Mouse (Mus musculus) midbrain, embryonic 14.5 days (tissue): ENCODE measurements at regions not wholly inside any gene's neighbourhood (a gene's known extent, or its start where the extent isn't known, plus 50 kb on each side); places are given as distances from the start of the nearest gene placed in this dataset.
A peak's percentile ranks its signal among the peaks of the same experiment; 100 is the strongest.

Experiments
- ATAC-seq: fragments of 200-750 bp; cut with Nextera tagmentation; 2 replicates; pipeline ENCODE4 v1.8.0; 2017; ENCODE audit warnings: moderate number of reproducible peaks, moderate library complexity; ENCODE audit not compliant: low FRiP score, low TSS enrichment
- DNase-seq: peaks from one replicate; pipeline ENCODE4 v3.0.0-alpha.2; 2015
- H3K27ac ChIP-seq: fragments of 300-500 bp; sonication (generic); replicated peaks from 2 replicates; pipeline ENCODE4 v1.5.1; 2014; ENCODE audit warnings: mild to moderate bottlenecking, low read depth, low read length, moderate library complexity
- H3K27me3 ChIP-seq: fragments of 300-500 bp; sonication (generic); 2 replicates; pipeline ENCODE4 v1.6.1; 2014; ENCODE audit warnings: low read length, control low read depth, mixed read lengths; ENCODE audit not compliant: control insufficient read depth, insufficient read depth
- H3K36me3 ChIP-seq: fragments of 300-500 bp; sonication (generic); 2 replicates; pipeline ENCODE4 v1.6.1; 2014; ENCODE audit warnings: low read length, control low read depth; ENCODE audit not compliant: control insufficient read depth, insufficient read depth
- H3K4me1 ChIP-seq: fragments of 300-500 bp; sonication (generic); 2 replicates; pipeline ENCODE4 v1.6.1; 2014; ENCODE audit warnings: mild to moderate bottlenecking, antibody characterized with exemption, low read length, control low read depth; ENCODE audit not compliant: control insufficient read depth, insufficient read depth
- H3K4me2 ChIP-seq: fragments of 300-500 bp; sonication (generic); 2 replicates; pipeline ENCODE4 v1.6.1; 2014; ENCODE audit warnings: mild to moderate bottlenecking, low read length, moderate library complexity
- H3K4me3 ChIP-seq: fragments of 300-500 bp; sonication (generic); replicated peaks from 2 replicates; pipeline ENCODE4 v1.5.1; 2014; ENCODE audit warnings: low read depth, low read length
- H3K9ac ChIP-seq: fragments of 300-500 bp; sonication (generic); replicated peaks from 2 replicates; pipeline ENCODE4 v1.6.1; 2014; ENCODE audit warnings: mild to moderate bottlenecking, low read length, moderate library complexity
- H3K9me3 ChIP-seq: fragments of 300-500 bp; sonication (generic); 2 replicates; pipeline ENCODE4 v1.6.1; 2016; ENCODE audit warnings: low read length, control low read depth, mixed read lengths; ENCODE audit not compliant: control insufficient read depth
- WGBS: fragments of 180-500 bp; shearing (Covaris S2); extraction: QIAGEN DNeasy Blood & Tissue Kit; methylation state at CpG from one replicate; pipeline ENCODE4 v1.1.7; 2014; 5-methylcytosine and 5-hydroxymethylcytosine counted together

DNA sequence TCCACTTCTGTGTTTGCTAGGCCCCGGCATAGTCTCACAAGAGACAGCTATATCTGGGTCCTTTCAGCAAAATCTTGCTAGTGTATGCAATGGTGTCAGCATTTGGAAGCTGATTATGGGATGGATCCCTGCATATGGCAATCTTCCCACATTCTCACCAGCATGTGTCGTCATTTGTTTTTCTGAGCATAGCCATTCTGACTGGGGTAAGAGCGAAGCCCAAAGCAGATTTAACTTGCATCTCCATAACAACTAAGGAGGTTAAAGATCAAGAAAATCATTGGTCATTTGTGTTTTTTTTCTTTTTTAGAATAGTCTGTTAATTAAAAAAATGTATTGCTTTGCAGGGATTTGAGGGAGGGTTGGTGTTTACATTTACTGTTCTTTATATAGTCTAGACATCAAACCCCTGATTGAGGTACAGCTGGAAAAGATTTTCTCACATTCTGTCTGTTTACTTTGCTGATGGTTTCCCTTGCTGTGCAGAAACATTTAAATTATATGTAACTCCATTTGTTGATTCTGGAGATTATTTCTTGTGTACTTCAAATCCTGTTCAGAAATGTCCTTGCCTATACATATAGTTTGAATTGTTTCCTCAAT is 678.1 kb downstream of the Phex start:
- Histone ChIP-seq H3K9ac (no peak overlapping the region), H3K9me3 (no peaks in the 10 kb centered on the region), H3K4me3 (no peak overlapping the region), H3K27me3 (no peaks in the 10 kb centered on the region), H3K4me1 (no peaks in the 10 kb centered on the region), H3K27ac (no peak overlapping the region), H3K4me2 (no peak overlapping the region), H3K36me3 (no peaks in the 10 kb centered on the region)
- no peak for ATAC-seq
- no peak for DNase-seq
- WGBS: 86% methylated on average over 2 of the region's 3 CpGs

DNA sequence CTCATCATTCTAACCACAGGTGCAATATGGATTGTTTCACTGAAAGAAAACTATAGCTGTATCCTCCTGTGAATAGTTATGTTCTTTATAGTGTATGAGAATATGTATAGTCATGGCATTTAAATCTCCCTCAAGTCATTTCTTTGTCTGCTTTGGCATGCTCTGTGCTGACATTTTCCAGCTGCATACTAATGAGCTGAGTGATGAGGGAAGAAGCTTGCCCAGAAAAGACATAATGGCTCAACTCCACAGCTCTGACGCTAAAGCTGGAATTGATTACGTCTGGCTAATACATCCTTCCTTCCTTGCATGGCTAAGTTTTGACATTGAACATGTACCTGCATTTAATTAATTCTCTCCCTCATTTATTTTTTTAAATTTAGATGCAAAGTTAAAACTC is 722.9 kb downstream of the Phex start:
- no peak overlapping the region for H3K27ac ChIP-seq
- 36% methylated on average over 2 of the region's 2 CpGs for WGBS
- no peaks in the 10 kb centered on the region for H3K27me3 ChIP-seq
- H3K36me3 ChIP-seq: no peaks in the 10 kb centered on the region
- no peaks in the 10 kb centered on the region for H3K9me3 ChIP-seq
- no peak for ATAC-seq
- no peak overlapping the region for H3K4me2 ChIP-seq
- no peak overlapping the region for H3K9ac ChIP-seq
- no peak overlapping the region for H3K4me3 ChIP-seq
- no peaks in the 10 kb centered on the region for H3K4me1 ChIP-seq
- DNase-seq: peak; percentile 39

DNA sequence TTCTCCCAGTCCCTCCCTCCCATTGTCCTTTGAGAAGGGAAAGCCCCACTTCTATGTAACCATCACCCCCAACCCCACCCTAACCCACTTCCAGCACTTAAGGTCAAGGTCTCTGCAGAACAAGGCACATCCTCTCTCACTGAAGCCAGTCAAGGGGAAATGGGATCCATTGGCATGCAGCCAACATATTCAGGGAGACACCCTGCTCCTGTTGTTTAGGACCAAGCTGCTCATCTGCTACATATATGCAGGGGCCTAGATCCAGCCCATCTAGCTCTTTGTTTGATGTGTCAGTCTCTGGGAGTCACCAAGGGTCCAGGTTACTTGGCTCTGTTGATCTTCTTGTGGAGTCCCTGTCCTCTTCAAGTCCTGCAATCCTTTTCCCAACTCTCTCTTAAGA is 737.2 kb downstream of the Phex start:
- Histone ChIP-seq H3K4me1 (no peaks in the 10 kb centered on the region), H3K27me3 (no peaks in the 10 kb centered on the region), H3K9ac (no peak overlapping the region), H3K9me3 (no peaks in the 10 kb centered on the region), H3K4me3 (no peak overlapping the region), H3K27ac (no peak overlapping the region), H3K36me3 (no peaks in the 10 kb centered on the region), H3K4me2 (no peak overlapping the region)
- DNase-seq (no peak), ATAC-seq (no peak)

DNA sequence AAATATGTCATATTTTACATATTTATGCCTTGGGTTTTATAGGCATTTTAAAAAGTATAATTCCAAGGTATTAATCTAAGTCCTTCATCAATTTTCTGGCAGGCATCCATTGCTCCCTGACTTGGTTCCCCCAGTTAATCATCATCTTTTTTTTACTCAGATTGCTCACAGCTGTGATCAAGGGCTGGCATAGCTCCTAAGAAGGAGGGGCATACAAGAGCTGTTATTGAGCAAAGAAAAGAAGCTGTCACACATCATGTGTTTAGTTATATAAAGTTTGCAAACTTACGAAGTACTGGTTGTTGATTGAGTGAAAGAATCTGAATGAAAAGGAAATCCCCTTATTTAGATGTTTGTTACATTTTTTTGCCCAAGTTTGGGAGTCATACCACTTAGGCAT is 741.5 kb downstream of the Phex start:
- Histone ChIP-seq H3K9ac (no peak overlapping the region), H3K27ac (no peak overlapping the region), H3K36me3 (no peaks in the 10 kb centered on the region), H3K4me1 (no peaks in the 10 kb centered on the region), H3K4me2 (no peak overlapping the region), H3K9me3 (no peaks in the 10 kb centered on the region), H3K27me3 (no peaks in the 10 kb centered on the region), H3K4me3 (no peak overlapping the region)
- DNase-seq (no peak), ATAC-seq (no peak)
- 59% methylated on average over 1 of the region's 1 CpGs for WGBS

DNA sequence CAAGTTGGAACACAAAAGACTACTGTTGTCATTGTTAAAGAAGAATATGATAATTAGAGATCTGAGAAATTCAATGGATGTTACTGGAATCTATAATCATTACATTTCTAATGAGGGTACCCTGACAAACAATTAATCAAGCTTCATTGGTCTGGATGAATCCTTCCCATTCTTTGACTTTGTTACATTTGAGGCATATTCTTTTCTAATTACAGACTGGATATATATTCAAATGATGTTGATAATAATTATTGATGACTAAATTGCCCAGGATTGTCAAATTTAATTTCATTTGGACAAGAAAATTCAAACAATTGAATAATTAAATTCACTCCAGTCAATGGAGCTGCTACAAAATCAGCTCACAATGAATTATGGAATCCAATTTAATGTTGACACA is 745.6 kb downstream of the Phex start:
- Histone ChIP-seq H3K27ac (no peak overlapping the region), H3K36me3 (no peaks in the 10 kb centered on the region), H3K4me3 (no peak overlapping the region), H3K4me1 (no peaks in the 10 kb centered on the region), H3K9ac (no peak overlapping the region), H3K9me3 (no peaks in the 10 kb centered on the region), H3K27me3 (no peaks in the 10 kb centered on the region), H3K4me2 (no peak overlapping the region)
- ATAC-seq (no peak), DNase-seq (no peak)
